Mouse (Mus musculus): ENCODE data around the gene Ffar4.

Ffar4 gene

DNA sequence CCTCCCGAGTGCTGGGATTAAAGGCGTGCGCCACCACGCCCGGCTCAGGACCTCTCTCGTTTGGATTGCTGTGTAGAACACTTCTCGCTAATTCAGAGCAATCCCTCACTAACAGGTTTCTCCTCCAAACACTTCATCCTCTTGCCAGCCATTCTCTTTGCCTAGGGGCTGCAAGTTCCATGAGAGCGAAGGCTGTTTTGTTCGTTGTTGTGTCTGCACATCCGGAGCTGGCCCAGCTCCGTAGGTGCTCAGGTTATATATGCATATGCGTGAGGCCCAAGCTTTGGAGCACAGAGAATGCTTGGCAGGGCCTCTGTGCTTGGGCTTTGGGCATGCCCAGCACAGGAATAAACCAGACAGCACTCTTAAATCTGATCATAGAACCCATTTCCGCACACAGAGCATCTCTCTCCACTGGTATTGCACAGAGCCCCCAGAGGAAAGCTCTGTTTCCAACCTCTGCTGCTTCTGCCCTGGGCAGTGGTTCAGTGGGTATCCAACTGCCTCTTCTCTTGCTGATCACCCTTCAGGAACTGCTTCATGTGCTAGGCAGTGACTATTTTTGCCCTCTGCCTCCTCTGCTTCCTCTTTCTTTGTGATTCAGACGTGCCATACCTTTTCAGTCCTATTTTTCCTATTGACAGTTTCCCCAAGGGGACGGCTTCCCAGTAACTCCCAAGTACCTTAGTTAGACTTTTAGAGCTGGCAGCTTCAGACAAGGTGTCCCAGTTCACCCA is 12.8 kb downstream of the Ffar4 start:
- no peak for DNase-seq

DNA sequence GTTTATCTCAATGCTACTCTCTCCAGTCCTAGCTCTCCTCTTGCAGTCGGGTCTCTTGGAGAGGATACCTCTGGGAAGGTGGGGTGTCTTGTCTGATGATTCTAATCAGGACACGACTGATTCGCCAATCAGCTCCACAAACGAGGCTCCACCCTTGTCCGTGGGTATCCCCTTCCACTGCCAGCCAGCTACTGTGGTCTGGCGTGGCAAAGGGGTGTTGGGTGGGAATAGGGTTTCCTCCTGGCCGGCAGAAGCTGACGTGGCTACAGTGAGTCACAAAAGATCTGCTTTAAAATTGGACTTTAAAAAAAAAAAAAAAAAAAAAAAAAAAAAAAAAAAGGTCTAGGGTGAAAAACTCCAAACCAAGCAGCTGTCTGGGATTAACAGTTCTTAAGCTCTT is 14.2 kb downstream of the Ffar4 start:
- DNase-seq: no peak

DNA sequence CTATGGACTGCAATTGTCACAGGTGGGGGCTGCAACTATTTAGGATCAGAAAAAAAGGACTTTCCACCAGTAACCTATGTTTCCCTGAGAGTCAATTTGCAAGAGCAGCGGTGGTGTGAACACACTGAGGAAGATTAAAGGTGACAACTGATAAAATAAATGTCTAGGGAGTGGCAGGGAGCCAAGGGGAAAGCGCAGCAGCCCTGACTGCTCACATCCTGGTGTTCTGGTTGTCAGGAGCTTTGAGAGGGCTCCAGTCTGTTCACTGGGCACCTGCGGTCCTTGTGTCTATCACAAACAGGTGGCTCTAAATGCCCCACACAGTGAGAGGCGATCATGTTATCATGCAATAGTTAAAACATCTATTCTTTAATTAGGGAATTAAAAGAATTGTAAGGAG is 15.7 kb downstream of the Ffar4 start:
- no peak for DNase-seq

DNA sequence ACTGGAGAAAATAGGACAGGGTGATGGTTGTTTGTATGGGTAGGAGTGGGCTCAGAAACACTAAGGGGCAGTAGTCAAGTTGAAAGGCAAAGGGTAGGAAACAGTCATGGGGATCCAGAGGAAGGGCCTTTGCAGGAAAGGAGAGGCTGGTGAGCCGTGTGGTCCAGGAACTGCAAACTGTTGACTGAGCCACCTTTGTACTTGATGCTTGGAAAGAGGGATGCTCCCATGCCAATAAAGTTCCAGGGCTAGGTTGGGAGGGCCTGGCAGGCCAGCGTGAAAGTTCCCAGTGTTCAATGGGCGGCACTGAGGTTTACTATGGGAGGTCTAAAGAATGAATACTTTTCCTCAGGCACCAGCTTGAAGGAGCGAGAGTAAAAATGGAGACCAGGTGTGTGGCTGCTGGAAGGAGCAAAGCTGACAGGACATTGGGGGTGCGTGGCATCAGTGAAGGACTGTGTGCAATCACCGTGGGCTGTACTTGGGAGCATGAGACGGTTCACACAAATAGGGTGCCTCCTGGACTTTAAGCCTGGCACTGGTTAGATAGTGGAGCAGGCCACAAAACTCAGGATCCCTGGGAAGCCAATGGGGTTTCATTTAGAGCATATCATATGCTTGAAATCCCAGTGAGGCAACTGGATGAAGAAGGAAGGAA is 18.1 kb downstream of the Ffar4 start:
- DNase-seq: no peak

DNA sequence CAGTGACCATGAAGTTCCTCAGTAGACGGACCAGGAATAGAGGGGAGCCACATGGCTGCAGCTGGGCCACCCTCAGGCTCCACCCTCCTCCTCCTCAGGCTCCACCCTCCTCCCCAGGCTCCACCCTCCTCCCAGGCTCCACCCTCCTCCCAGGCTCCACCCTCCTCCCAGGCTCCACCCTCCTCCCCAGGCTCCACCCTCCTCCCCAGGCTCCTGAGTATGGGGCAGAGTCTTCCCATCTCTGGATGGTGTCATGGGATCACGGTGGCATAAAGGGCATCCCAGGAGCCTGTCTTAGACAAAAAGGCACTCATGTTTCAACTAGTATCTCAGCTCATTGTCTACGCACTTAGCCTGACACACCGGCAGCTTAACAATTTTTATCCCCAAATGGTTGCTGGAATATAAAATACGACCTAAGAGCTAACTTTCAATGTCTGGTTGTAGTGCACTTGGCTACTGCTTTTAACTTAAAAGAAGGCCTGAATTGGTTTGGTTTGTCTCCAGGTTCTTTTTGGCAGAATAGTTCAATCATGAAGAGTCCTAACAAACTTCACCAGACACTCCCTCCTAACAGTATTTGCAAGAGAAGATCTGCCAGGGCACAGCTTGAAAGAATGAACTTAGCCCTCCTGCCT is 23.4 kb downstream of the Ffar4 start:
- DNase-seq: no peak

DNA sequence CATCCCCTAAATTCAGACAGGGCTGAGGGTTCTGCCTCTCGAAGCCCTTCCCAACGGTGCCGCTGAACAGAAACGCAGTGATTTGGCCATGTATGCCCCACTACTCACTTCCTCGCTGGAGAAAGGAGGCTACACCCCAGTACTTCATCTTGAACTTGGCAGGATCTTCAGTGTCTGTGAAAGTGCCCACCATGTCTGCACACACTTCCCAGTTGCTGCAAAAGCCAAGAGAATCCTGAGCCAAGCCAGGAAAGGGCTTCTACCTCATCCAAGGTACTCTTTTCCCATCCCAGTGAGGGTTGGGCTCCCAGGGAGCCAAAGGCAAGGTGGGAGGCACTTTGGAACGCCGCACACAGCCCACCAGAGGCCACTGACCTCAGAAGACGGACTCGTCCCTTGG is 27.1 kb downstream of the Ffar4 start:
- DNase-seq: no peak

DNA sequence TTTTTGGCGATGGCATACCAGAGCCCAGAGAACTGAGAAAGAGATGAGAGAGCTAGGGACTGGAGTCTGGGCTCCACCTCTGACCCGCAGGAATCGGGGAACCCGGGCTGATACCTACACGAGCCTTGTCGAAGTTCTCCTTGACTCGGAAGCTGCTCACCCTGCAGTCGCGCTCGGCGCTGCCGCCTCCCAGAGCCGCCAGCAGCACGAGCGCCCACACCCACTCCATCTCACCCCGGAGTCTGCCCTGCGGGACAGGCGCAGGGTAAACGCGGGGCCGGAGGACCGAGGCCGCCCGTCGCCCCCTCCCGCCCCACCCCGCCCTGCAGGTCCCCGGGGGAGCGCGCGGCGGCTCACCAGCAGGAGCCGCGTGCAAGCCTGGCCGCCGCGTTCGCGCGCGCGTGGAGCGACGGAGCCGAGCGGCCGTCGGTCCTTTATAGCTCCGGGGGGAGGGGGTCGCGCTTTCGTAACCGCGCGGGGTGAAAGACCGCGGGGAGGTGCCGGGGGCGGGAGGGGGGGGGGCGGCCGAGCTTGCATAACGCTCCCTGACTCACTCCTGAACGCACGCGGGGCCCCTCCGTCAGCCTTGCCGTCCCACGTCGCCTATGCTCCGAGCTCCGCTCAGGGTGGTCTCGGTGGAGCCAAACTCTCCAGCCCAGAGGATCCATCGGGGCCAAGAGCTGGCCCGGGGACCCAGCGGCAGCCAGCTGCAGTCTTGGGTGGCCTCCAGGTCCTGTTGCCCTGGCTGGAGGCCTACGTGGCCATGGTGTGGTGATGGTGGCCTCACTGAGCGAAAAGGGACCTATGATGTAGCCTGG is 27.7 kb downstream of the Ffar4 start:
- no peak for DNase-seq

DNA sequence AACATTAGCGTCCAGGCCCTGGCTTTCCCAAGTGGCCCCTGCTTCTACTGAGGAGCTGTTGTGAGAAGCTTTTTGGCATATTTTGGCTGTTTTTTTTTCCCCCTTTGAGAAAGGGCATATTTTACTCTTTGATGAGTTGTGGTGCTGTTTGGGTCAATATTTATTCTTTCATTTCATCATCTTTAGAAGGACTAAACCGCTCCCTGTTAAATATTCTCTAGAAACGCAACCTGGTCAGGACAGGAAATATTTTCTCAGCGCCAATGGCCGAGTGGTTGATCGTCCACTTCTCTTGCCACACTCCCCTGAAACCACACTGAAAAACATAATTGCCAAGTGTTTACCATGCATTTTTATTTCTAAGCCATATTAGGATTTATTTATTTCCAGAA is 28.3 kb downstream of the Ffar4 start, which contains the start of gene Rbp4:
TSS of gene Rbp4 (minus strand) at position 63 of the 392 bp plus-strand sequence.
- no peak for DNase-seq

DNA sequence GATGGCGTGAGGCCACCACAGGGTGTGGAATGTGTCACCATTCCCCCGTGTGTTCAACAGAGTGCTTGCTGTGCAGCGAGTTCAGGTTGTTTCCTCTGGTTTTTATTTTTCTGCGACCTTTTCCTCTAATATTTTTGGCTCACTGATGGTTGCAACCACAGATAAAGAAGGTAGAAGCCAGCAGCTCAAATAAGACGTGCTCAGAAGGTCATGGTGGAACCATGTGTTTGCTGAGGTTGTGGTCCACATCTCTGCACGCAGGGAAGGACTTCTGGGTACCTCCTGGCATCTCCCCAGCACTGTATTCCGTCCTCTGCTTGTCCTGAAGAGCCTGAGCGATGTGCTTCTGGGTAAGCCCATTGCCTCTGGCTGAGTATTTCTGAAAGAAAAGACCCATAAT is 29.8 kb downstream of the Ffar4 start:
- no peak for DNase-seq

DNA sequence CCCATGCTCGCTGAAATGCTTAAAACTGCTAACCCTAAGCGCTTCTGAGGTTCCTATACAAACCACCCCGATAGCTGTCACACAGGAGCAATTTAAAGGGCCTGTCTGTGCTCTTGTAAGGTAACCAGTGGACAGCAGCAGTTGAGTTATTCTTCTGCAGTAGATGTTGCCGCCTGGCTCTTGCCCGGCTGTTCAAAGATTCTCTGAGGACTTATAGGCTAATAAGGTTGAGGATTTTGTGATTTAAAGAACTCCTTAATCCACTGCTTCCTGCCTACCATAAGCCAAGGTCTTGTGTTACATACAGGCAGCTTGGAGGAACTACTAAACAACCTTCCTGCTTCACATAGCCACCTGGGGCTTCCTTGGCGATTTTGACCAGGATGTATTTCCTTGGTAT is 35.6 kb downstream of the Ffar4 start, which contains the start of gene Pde6c:
TSS of gene Pde6c (plus strand) at position 301 of the 400 bp plus-strand sequence.
- DNase-seq: no peak

DNA sequence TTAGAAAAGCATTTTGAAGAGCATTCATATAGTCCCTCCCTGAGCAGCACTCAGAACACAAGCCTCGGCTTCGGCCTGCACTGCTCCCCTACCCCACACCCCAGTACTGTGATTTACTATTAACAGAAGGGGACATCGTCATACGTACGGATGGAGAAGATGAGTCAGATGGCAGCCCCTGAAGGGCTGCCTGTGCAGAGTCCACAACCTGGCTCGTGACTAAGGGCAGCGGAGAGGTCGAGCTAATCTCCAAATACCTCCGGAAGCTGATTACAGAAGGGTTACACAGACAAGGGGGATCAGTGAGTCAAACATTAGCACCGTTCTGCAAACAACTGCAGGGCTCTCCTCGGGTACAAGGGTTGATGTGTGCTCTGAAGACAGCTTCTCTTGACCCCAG is 37.1 kb downstream of the Ffar4 start:
- DNase-seq: no peak

DNA sequence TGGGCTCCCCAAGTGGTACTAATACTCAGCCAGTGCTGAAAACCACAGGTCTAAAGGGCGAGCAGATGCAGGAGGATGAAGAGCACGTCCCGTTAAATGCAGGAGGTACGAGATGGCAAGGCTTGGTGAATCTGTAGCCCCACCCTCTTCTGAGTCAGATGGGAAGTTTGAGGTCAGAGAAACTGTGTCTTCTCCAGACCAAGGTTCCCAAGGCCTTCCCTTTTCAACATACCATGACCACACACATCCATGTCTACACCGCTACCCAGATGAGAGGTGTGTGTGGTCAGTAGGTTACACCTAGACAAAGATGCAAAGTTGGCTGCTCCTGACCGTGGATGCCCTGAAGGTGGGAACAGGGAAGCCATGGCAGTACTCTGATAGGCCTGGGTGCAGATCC is 37.9 kb downstream of the Ffar4 start:
- DNase-seq: no peak

DNA sequence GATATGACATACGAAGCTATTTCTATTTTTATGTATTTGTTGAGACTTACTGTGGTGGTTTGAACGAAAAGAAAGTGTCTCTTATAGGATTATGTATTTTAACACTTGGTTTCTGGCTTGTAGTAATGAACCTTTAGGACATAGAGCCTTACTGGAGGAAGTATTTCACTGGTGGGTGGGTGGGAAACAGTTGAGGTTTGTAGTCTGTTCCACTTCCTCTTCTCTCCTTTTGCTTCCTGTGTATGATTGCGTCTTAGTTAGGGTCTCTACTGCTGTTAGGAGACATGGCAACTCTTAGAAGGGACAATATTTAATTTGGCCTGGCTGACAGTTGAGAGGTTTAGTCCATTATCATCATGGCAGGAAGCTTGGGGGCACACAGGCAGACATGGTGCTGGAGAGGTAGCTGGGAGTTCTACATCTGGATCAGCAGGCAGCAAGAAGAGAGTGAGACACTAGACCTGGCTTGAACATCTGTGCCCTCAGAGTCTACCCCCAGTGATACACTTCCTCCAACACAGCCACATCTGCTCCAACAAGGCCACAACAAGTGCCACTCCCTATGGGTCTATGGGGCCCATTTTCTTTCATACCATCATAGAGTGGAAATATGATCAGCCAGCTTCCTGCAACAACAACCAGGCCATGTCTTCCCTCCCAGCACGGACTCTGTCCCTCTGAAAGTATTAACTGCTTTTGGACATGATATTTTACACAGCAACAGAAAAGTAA is 46.8 kb downstream of the Ffar4 start:
- no peak for DNase-seq

DNA sequence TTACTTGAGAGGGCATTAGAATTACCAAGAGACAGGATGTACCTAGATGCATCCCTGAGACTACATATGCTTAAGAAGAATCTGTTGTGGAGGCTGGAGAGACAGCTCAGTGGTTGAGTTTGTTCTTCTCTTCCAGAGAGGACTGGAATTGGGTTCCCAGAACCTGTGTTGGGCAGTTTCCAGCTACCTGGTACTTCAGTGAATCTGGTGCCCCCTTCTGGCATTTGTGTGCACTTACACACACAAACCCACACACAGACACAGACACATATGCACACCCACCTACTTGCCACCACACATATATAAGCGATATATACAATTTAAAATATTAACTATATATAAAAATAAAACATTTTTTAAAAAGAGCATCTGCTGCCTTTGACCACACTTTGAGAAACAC is 59.4 kb downstream of the Ffar4 start:
- no peak for DNase-seq

DNA sequence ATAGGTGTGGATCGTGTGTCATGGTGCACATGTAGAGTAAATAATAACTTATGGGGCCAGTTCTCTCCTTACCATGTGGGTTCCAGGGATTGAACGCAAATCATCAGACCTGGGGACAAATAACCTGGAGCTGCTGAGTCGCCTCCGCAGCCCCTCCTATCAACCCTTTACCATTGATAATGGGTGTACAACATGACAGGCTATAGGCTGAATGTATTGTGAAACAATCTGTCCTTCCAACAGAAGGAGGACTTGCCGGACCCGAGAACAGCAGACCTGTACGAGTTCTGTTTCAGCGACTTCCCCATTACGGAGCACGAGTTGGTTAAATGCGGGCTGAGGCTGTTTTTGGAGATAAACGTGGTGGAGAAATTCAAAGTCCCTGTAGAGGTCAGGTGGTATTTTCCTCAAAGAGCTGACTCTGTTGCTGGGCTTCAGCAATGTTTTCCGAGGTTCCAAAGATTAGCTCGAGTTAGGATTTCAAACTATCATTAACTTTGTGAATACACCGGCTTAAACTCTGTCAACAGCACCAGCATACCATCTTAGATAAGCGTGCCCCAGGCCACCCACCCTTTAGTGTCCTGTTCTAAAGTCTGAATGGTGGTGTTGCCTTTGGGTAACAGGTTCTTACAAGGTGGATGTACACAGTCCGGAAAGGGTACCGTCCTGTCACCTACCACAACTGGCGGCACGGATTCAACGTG is 64.9 kb downstream of the Ffar4 start:
- DNase-seq: no peak
